Mouse (Mus musculus) neural tube, embryonic 11.5 days (tissue): ENCODE results near the gene Phf1. TPM values are rescaled to one million over a fixed set of nuclear protein-coding genes. Genes with fewer than 3 reads are reported as not detected.
"Not testable (repeated sequence)": the region's sequence is repeated elsewhere in the genome, so short reads cannot be mapped to it uniquely, and the experiment has no call there.

Experiments used
- ATAC-seq: fragments of 200-750 bp; cut with Nextera tagmentation; 2 replicates; pipeline ENCODE4 v1.8.0; 2017; ENCODE audit warnings: moderate number of reproducible peaks, mild to moderate bottlenecking, moderate TSS enrichment, moderate library complexity; ENCODE audit not compliant: insufficient read depth, low FRiP score, low TSS enrichment
- DNase-seq: peaks from one replicate; pipeline ENCODE4 v3.0.0-alpha.2; 2015; ENCODE audit warnings: low spot score
- H3K27ac ChIP-seq: fragments of 300-500 bp; sonication (generic); 2 replicates; pipeline ENCODE4 v1.5.1; 2014; ENCODE audit warnings: low read depth, mild to moderate bottlenecking, low read length
- H3K27me3 ChIP-seq: fragments of 300-500 bp; sonication (generic); 2 replicates; pipeline ENCODE4 v1.6.1; 2014; ENCODE audit warnings: mild to moderate bottlenecking, low read length, mixed read lengths; ENCODE audit not compliant: control insufficient read depth, insufficient read depth
- H3K36me3 ChIP-seq: fragments of 300-500 bp; sonication (generic); 2 replicates; pipeline ENCODE4 v1.6.1; 2014; ENCODE audit warnings: mild to moderate bottlenecking, low read length, moderate library complexity, mixed read lengths; ENCODE audit not compliant: control insufficient read depth, insufficient read depth
- H3K4me1 ChIP-seq: fragments of 300-500 bp; sonication (generic); 2 replicates; pipeline ENCODE4 v1.6.1; 2014; ENCODE audit warnings: low read length, mixed read lengths; ENCODE audit not compliant: control insufficient read depth, insufficient read depth
- H3K4me2 ChIP-seq: fragments of 300-500 bp; sonication (generic); 2 replicates; pipeline ENCODE4 v1.6.1; 2014; ENCODE audit warnings: low read depth, mild to moderate bottlenecking, moderate library complexity
- H3K4me3 ChIP-seq: fragments of 300-500 bp; sonication (generic); 2 replicates; pipeline ENCODE4 v1.5.1; 2014; ENCODE audit warnings: low read depth, low read length
- H3K9ac ChIP-seq: fragments of 300-500 bp; sonication (generic); 2 replicates; pipeline ENCODE4 v1.6.1; 2014; ENCODE audit warnings: mild to moderate bottlenecking, low read length
- H3K9me3 ChIP-seq: fragments of 300-500 bp; sonication (generic); 2 replicates; pipeline ENCODE4 v1.6.1; 2016; ENCODE audit warnings: low read length; ENCODE audit not compliant: control insufficient read depth
- WGBS: fragments of 180-500 bp; shearing (Covaris S2); extraction: QIAGEN DNeasy Blood & Tissue Kit; methylation state at CpG from one replicate; pipeline ENCODE4 v1.1.7; 2014; 5-methylcytosine and 5-hydroxymethylcytosine counted together
- polyA plus RNA-seq: library from polyadenylated mRNA; unstranded; fragments of >200 nt; fragmentation: Nextera tagmentation; extraction: Ambion mirVana; gene quantifications from 2 replicates; pipeline ENCODE4 v1.2.1, GENCODE M21; 2014

Gene Phf1
- polyA plus RNA-seq, 1 experiment from 2014 or later = 5.8 TPM

DNA sequence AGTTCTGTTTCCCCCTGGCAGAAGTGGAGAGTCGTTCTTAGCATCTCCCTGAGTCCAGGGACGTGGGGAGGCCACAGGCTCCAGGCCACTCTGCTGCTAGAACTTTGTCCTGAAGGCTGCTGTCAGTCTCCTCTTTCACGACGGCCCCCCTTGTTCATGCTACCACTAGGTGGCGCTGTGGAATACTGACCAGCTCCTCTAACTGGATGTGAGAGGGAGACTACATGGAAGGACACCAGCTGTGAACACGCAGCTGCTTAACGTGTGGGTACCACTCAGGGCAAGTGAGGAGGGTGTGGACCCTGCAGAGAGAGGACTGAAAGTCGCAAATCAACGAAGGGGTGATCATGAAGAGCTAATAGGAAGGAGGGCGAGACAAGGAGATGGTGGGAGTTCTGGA is 37.3 kb upstream of the Phf1 start:
- Histone ChIP-seq H3K9ac (no peak overlapping the region), H3K27me3 (no peaks in the 10 kb centered on the region), H3K9me3 (no peaks in the 10 kb centered on the region), H3K36me3 (no peaks in the 10 kb centered on the region), H3K27ac (no peak overlapping the region), H3K4me2 (no peak overlapping the region), H3K4me3 (no peak overlapping the region), H3K4me1 (no peaks in the 10 kb centered on the region)
- ATAC-seq (no peak), DNase-seq (peak; percentile 75)
- WGBS = 15% methylated on average over 10 of the region's 10 CpGs

DNA sequence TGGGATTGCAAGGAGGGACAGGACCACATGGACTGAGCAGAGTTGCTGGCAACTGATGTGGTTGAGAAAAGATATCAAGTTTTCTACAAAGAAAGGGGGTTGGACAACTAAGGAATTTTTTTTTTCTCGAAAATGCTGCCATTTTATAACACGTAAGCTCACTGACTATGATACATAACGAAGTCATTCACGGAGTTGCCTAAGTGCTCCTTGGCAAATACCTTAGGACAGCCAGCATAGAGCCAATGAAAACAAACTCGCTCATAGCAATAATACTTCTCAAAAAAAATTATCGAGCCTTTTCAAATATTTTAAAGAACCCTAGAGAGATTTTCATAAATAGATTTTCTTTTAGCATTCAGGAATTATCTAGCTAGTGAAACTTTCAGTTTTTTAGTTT is 31.9 kb upstream of the Phf1 start:
- Histone ChIP-seq H3K27ac (no peak overlapping the region), H3K27me3 (no peaks in the 10 kb centered on the region), H3K9me3 (no peaks in the 10 kb centered on the region), H3K36me3 (no peaks in the 10 kb centered on the region), H3K4me3 (no peak overlapping the region), H3K9ac (no peak overlapping the region), H3K4me2 (no peak overlapping the region), H3K4me1 (no peaks in the 10 kb centered on the region)
- ATAC-seq = no peak
- WGBS = 85% methylated on average over 6 of the region's 6 CpGs
- no peak for DNase-seq

- no peak for DNase-seq
- 57% methylated on average over 5 of the region's 5 CpGs for WGBS
- Histone ChIP-seq H3K4me2 (no peak overlapping the region), H3K9ac (no peak overlapping the region), H3K9me3 (no peaks in the 10 kb centered on the region), H3K4me1 (no peaks in the 10 kb centered on the region), H3K4me3 (no peak overlapping the region), H3K27ac (no peak overlapping the region), H3K27me3 (no peaks in the 10 kb centered on the region), H3K36me3 (no peaks in the 10 kb centered on the region)
- ATAC-seq = no peak
These were observed 28.5 kb upstream of the Phf1 start for GRCm38 (mm10) chr17:26904320-26904719.

- 94% methylated on average over 14 of the region's 15 CpGs for WGBS
- not testable (repeated sequence) for ATAC-seq, H3K4me2 ChIP-seq, H3K36me3 ChIP-seq, H3K27ac ChIP-seq, H3K27me3 ChIP-seq, H3K9me3 ChIP-seq, H3K4me3 ChIP-seq, H3K4me1 ChIP-seq, H3K9ac ChIP-seq, DNase-seq
These were observed 25.3 kb upstream of the Phf1 start for GRCm38 (mm10) chr17:26907506-26907905.

- Histone ChIP-seq H3K36me3 (no peaks in the 10 kb centered on the region), H3K4me2 (no peak overlapping the region), H3K9ac (no peak overlapping the region), H3K27me3 (no peaks in the 10 kb centered on the region), H3K4me3 (no peak overlapping the region), H3K27ac (no peak overlapping the region), H3K4me1 (peaks cover 3% of the 10 kb centered on the region; the same call in 1 of the 2 replicates), H3K9me3 (no peaks in the 10 kb centered on the region)
- DNase-seq = no peak
- ATAC-seq = no peak
- 43% methylated on average over 1 of the region's 1 CpGs for WGBS
These were observed 17.6 kb upstream of the Phf1 start for GRCm38 (mm10) chr17:26915248-26915647.

- Histone ChIP-seq H3K36me3 (no peaks in the 10 kb centered on the region), H3K27ac (peak within 1 kb of the TSS; percentile 27; the same call in 1 of the 2 replicates), H3K4me3 (peak within 1 kb of the TSS; percentile 63), H3K9me3 (no peaks in the 10 kb centered on the region), H3K27me3 (no peaks in the 10 kb centered on the region), H3K4me2 (peak within 1 kb of the TSS; percentile 59), H3K4me1 (peaks cover 3% of the 10 kb centered on the region; the same call in 1 of the 2 replicates), H3K9ac (peak within 1 kb of the TSS; percentile 65)
- under 1% methylated on average over 69 of the region's 72 CpGs for WGBS
- DNase-seq (peak; percentile 100), ATAC-seq (peak; percentile 96)
These were observed 16.0 kb upstream of the Phf1 start, which contains the start of gene Kifc5b for GRCm38 (mm10) chr17:26916711-26917482. Kifc5b (plus strand) TSS chr17:26917091.

GRCm38 (mm10) chr17:26917560-26917959 is 15.3 kb upstream of the Phf1 start:
- Histone ChIP-seq H3K9ac (peak overlapping the region; percentile 65), H3K4me3 (peak overlapping the region; percentile 63), H3K4me2 (peak overlapping the region; percentile 59)
- DNase-seq, H3K27ac ChIP-seq, H3K36me3 ChIP-seq, H3K9me3 ChIP-seq, H3K4me1 ChIP-seq, ATAC-seq, H3K27me3 ChIP-seq: not testable (repeated sequence)
- WGBS = 0% methylated on average over 12 of the region's 12 CpGs

- no peak for ATAC-seq
- H3K4me3 ChIP-seq = peak overlapping the region; percentile 63
- H3K9ac ChIP-seq = no peak overlapping the region
- DNase-seq = no peak
- H3K4me1 ChIP-seq = peaks cover 3% of the 10 kb centered on the region; the same call in 1 of the 2 replicates
- WGBS = 78% methylated on average over 2 of the region's 2 CpGs
- no peaks in the 10 kb centered on the region for H3K27me3 ChIP-seq
- H3K27ac ChIP-seq = no peak overlapping the region
- no peaks in the 10 kb centered on the region for H3K36me3 ChIP-seq
- no peaks in the 10 kb centered on the region for H3K9me3 ChIP-seq
- H3K4me2 ChIP-seq = peak overlapping the region; percentile 59
These were observed 14.5 kb upstream of the Phf1 start for GRCm38 (mm10) chr17:26918343-26918742.

GRCm38 (mm10) chr17:26919516-26919915 is 13.3 kb upstream of the Phf1 start:
- H3K4me2 ChIP-seq, H3K27ac ChIP-seq, H3K4me3 ChIP-seq, H3K36me3 ChIP-seq, H3K9ac ChIP-seq, ATAC-seq, H3K4me1 ChIP-seq, H3K27me3 ChIP-seq, H3K9me3 ChIP-seq, DNase-seq: not testable (repeated sequence)
- 85% methylated on average over 2 of the region's 2 CpGs for WGBS
